Mouse (Mus musculus): ENCODE measurements at regions not wholly inside any gene's neighbourhood (a gene's known extent, or its start where the extent isn't known, plus 50 kb on each side); places are given as distances from the start of the nearest gene placed in this dataset.

DNA sequence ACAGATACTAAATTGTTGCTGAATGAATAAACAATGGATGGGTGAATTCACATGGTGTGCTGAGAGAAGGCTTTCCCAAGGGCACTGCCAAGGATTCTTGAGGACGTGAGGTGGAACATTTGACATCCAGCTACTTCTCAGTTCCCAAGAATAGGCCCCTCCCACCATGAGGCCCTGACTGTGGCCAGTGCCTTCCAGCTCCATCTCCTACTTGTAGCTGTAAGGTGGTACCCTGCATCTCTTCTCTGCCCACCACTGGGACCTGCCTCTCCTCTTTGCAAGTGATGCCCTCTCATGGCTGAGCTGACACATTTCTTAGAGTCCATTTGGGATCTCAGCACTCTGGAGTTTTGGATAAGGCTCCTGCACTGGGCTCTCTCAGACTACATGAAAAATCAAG is 56.3 kb upstream of the Gm11983 start:
- no peaks in the 10 kb centered on the region for H3K27me3 ChIP-seq (ENCODE audit: insufficient read depth, low read length)
- DNase-seq (no peak), ATAC-seq (no peak)
- TF ChIP-seq CTCF (IDR thresholded peaks at IDR 0.05; ENCODE audit: low read depth): no peak
- no peaks in the 10 kb centered on the region for H3K9me3 ChIP-seq (ENCODE audit: low read length)
- H3K4me2 ChIP-seq (ENCODE audit: low read depth): no peak overlapping the region
- no peaks in the 10 kb centered on the region; the same call in 1 of the 2 replicates for H3K4me1 ChIP-seq (ENCODE audit: insufficient read depth)
- no peak overlapping the region for H3K27ac ChIP-seq (ENCODE audit: low read depth, low read length)
- WGBS: 89% methylated on average over 1 of the region's 1 CpGs
- H3K36me3 ChIP-seq (ENCODE audit: insufficient read depth): no peaks in the 10 kb centered on the region
- no peak overlapping the region for H3K9ac ChIP-seq
- no peak overlapping the region for H3K4me3 ChIP-seq (ENCODE audit: low read depth, low read length)

DNA sequence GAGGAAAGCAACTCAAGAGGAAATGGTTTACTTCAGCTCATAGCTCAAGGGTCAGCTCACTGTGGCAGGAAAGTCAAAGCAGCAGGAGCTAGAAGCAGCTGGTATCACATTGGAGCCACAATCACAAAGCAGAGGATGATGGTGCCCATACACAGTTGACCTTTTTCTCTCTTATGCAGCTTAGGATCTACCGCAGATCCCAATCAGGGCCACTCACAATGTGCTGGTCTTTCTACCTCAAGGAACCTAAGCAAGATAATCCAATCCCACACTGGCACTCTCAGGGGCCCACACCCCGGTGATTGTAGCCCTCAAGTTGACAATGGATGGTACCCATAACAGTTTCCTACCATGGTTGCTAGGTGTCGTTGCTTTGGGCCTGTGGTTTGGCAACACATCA is 55.6 kb upstream of the Gm11983 start:
- Histone ChIP-seq H3K4me3 (ENCODE audit: low read depth, low read length) (no peak overlapping the region), H3K4me2 (ENCODE audit: low read depth) (no peak overlapping the region), H3K4me1 (ENCODE audit: insufficient read depth) (no peaks in the 10 kb centered on the region; the same call in 1 of the 2 replicates), H3K27me3 (ENCODE audit: insufficient read depth, low read length) (no peaks in the 10 kb centered on the region), H3K9me3 (ENCODE audit: low read length) (no peaks in the 10 kb centered on the region), H3K36me3 (ENCODE audit: insufficient read depth) (no peaks in the 10 kb centered on the region), H3K9ac (no peak overlapping the region), H3K27ac (ENCODE audit: low read depth, low read length) (no peak overlapping the region)
- no peak for ATAC-seq
- 90% methylated on average over 3 of the region's 3 CpGs for WGBS
- no peak for TF ChIP-seq CTCF (IDR thresholded peaks at IDR 0.05; ENCODE audit: low read depth)
- no peak for DNase-seq

DNA sequence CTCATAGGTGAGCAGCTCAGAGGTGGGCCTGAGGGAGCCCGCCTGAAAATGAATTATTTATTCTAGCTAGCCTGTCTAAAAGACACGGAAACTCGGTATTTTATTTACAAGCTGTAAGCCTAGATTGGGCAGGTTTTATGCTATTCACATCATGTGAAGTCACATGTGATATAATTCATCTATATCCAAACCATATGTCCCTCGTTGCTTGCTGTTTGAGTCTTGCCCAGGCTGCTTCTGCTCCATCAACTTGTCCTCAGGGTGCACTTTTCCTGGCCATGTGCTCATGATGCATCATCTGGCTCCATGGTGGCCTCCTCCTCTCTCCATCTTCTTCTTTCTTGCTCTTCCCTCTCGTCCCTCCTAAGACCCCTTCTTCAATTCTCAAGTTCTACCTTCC is 53.0 kb upstream of the Gm11983 start:
- no peaks in the 10 kb centered on the region for H3K36me3 ChIP-seq (ENCODE audit: insufficient read depth)
- ATAC-seq (no peak), DNase-seq (no peak)
- H3K4me1 ChIP-seq (ENCODE audit: insufficient read depth): no peaks in the 10 kb centered on the region
- H3K27me3 ChIP-seq (ENCODE audit: insufficient read depth, low read length): no peaks in the 10 kb centered on the region
- 78% methylated on average over 5 of the region's 5 CpGs for WGBS
- no peak overlapping the region for H3K4me3 ChIP-seq (ENCODE audit: low read depth, low read length)
- no peak overlapping the region for H3K9ac ChIP-seq
- H3K27ac ChIP-seq (ENCODE audit: low read depth, low read length): no peak overlapping the region
- no peaks in the 10 kb centered on the region for H3K9me3 ChIP-seq (ENCODE audit: low read length)
- no peak overlapping the region for H3K4me2 ChIP-seq (ENCODE audit: low read depth)
- TF ChIP-seq CTCF (IDR thresholded peaks at IDR 0.05; ENCODE audit: low read depth): no peak

DNA sequence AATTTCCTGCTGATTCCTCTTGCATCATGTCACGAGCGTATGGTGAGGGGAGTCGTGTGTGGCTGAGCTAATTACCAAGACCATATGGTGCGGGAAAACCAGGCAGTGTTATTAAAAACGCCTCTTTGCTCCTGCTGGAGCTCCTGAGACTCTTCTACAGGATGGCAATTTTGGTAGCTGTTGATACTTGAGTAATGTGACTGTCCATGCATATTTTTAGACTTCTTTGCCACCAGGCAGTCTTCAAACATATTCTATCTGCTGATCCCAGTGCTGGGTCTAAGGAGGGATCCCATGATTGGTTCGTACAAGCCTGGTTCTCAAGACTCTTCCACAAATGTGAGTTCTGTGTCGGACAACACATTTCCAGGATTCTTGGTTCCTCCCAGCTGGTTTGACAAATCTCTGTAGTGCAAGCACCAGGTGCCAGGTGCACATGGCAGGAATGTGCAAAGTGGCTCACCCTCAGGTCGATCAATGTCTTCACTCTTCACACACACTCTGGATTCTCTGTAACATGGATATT is 52.3 kb upstream of the Gm11983 start:
- Histone ChIP-seq H3K36me3 (ENCODE audit: insufficient read depth) (no peaks in the 10 kb centered on the region), H3K27ac (ENCODE audit: low read depth, low read length) (no peak overlapping the region), H3K27me3 (ENCODE audit: insufficient read depth, low read length) (no peaks in the 10 kb centered on the region), H3K4me1 (ENCODE audit: insufficient read depth) (no peaks in the 10 kb centered on the region), H3K4me3 (ENCODE audit: low read depth, low read length) (no peak overlapping the region), H3K4me2 (ENCODE audit: low read depth) (no peak overlapping the region), H3K9me3 (ENCODE audit: low read length) (no peaks in the 10 kb centered on the region), H3K9ac (no peak overlapping the region)
- DNase-seq (peak; percentile 49), ATAC-seq (peak; percentile 78)
- no peak for TF ChIP-seq CTCF (IDR thresholded peaks at IDR 0.05; ENCODE audit: low read depth)
- 53% methylated on average over 8 of the region's 8 CpGs for WGBS

DNA sequence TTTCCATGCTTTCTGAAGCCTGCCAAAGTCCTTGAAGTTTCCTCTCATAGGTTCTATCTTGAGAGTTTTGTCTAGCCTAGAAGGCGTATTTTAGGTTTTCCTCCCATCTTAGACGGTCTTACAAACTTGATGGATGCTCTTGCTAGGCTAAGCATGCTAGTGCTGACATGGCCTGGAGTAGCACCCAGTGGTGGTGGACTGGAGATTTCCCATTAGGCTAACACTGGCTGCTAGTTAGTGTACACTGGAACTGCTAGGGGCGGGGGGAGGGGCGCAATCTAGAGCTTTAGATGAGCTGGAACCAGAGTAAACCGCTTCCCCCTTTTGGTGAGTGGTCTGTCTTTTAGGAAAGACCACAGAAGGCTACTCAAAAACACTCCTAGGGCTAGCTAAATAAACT is 51.7 kb upstream of the Gm11983 start:
- WGBS: 93% methylated on average over 5 of the region's 5 CpGs
- Histone ChIP-seq H3K9me3 (ENCODE audit: low read length) (no peaks in the 10 kb centered on the region), H3K27me3 (ENCODE audit: insufficient read depth, low read length) (no peaks in the 10 kb centered on the region), H3K4me1 (ENCODE audit: insufficient read depth) (no peaks in the 10 kb centered on the region), H3K4me3 (ENCODE audit: low read depth, low read length) (no peak overlapping the region), H3K36me3 (ENCODE audit: insufficient read depth) (no peaks in the 10 kb centered on the region), H3K27ac (ENCODE audit: low read depth, low read length) (no peak overlapping the region), H3K9ac (no peak overlapping the region), H3K4me2 (ENCODE audit: low read depth) (no peak overlapping the region)
- DNase-seq (no peak), ATAC-seq (no peak)
- no peak for TF ChIP-seq CTCF (IDR thresholded peaks at IDR 0.05; ENCODE audit: low read depth)

Measured in forebrain, postnatal 0 days (tissue).